Mouse (Mus musculus) limb, embryonic 10.5 days (tissue): Measurements from ENCODE around the gene Taf8. TPM values are rescaled to one million over a fixed set of nuclear protein-coding genes. Genes with fewer than 3 reads are reported as not detected.

Experiments
- DNase-seq: peaks from one replicate; pipeline ENCODE4 v3.0.0-alpha.2; 2017; ENCODE audit warnings: low spot score
- H3K27ac ChIP-seq: fragments of 300-500 bp; sonication (generic); 2 replicates; pipeline ENCODE4 v1.5.1; 2016; ENCODE audit warnings: mild to moderate bottlenecking
- H3K27me3 ChIP-seq: fragments of 300-500 bp; sonication (generic); 2 replicates; pipeline ENCODE4 v1.6.1; 2016; ENCODE audit warnings: low read depth, mild to moderate bottlenecking; ENCODE audit not compliant: poor library complexity, severe bottlenecking
- H3K36me3 ChIP-seq: fragments of 300-500 bp; sonication (generic); 2 replicates; pipeline ENCODE4 v1.6.1; 2016; ENCODE audit warnings: mild to moderate bottlenecking, moderate library complexity
- H3K4me1 ChIP-seq: fragments of 300-500 bp; sonication (generic); 2 replicates; pipeline ENCODE4 v1.6.1; 2016
- H3K4me3 ChIP-seq: fragments of 300-500 bp; sonication (generic); 2 replicates; pipeline ENCODE4 v1.5.1; 2016; ENCODE audit warnings: mild to moderate bottlenecking, moderate library complexity
- H3K9me3 ChIP-seq: fragments of 300-500 bp; sonication (generic); replicated peaks from 2 replicates; pipeline ENCODE4 v1.6.1; 2016; ENCODE audit warnings: mild to moderate bottlenecking
- WGBS: fragments of 180-500 bp; shearing (Covaris S2); methylation state at CpG from one replicate; pipeline ENCODE4 v1.1.7; 2016; 5-methylcytosine and 5-hydroxymethylcytosine counted together
- polyA plus RNA-seq: library from polyadenylated mRNA; unstranded; fragments of >200 nt; fragmentation: Nextera tagmentation; extraction: Ambion mirVana; gene quantifications from 2 replicates; pipeline ENCODE4 v1.2.1, GENCODE M21; 2016

Gene Taf8
- polyA plus RNA-seq, 1 experiment from 2014 or later = 36.8 TPM

- H3K27me3 ChIP-seq = no peaks in the 10 kb centered on the region
- H3K36me3 ChIP-seq = no peaks in the 10 kb centered on the region
- no peaks in the 10 kb centered on the region for H3K9me3 ChIP-seq
- H3K27ac ChIP-seq = peak overlapping the region; percentile 86; the same call in 1 of the 2 replicates
- no peak for DNase-seq
- H3K4me1 ChIP-seq = peaks cover 20% of the 10 kb centered on the region
- no peak overlapping the region for H3K4me3 ChIP-seq
- 87% methylated on average over 8 of the region's 8 CpGs for WGBS
Observed at GRCm38 (mm10) chr17:47528919-47529318, 26.8 kb upstream of the Taf8 start.

GRCm38 (mm10) chr17:47527581-47528300 lies 25.6 kb upstream of the Taf8 start:
- Histone ChIP-seq H3K4me1 (peaks cover 29% of the 10 kb centered on the region), H3K4me3 (no peak overlapping the region), H3K27me3 (no peaks in the 10 kb centered on the region), H3K9me3 (no peaks in the 10 kb centered on the region), H3K36me3 (no peaks in the 10 kb centered on the region), H3K27ac (peak overlapping the region; percentile 86)
- DNase-seq = no peak
- 56% methylated on average over 10 of the region's 10 CpGs for WGBS

GRCm38 (mm10) chr17:47526856-47527520 lies 24.9 kb upstream of the Taf8 start:
- WGBS = 86% methylated on average over 17 of the region's 17 CpGs
- DNase-seq = no peak
- H3K4me3 ChIP-seq = no peak overlapping the region
- peak overlapping the region; percentile 86 for H3K27ac ChIP-seq
- H3K36me3 ChIP-seq = no peaks in the 10 kb centered on the region
- H3K9me3 ChIP-seq = no peaks in the 10 kb centered on the region
- no peaks in the 10 kb centered on the region for H3K27me3 ChIP-seq
- H3K4me1 ChIP-seq = peaks cover 37% of the 10 kb centered on the region

GRCm38 (mm10) chr17:47524991-47525390 lies 22.9 kb upstream of the Taf8 start:
- 91% methylated on average over 6 of the region's 6 CpGs for WGBS
- DNase-seq = no peak
- H3K4me1 ChIP-seq = peaks cover 44% of the 10 kb centered on the region
- H3K4me3 ChIP-seq = no peak overlapping the region
- H3K27me3 ChIP-seq = no peaks in the 10 kb centered on the region
- H3K9me3 ChIP-seq = no peaks in the 10 kb centered on the region
- no peaks in the 10 kb centered on the region for H3K36me3 ChIP-seq
- no peak overlapping the region for H3K27ac ChIP-seq

- Histone ChIP-seq H3K27ac (peak overlapping the region; percentile 85; the same call in 1 of the 2 replicates), H3K4me1 (peaks cover 45% of the 10 kb centered on the region), H3K9me3 (no peaks in the 10 kb centered on the region), H3K36me3 (no peaks in the 10 kb centered on the region), H3K4me3 (no peak overlapping the region), H3K27me3 (no peaks in the 10 kb centered on the region)
- DNase-seq = no peak
- WGBS = 87% methylated on average over 7 of the region's 8 CpGs
Observed at GRCm38 (mm10) chr17:47524055-47524454, 22.0 kb upstream of the Taf8 start.

- WGBS = 75% methylated on average over 18 of the region's 18 CpGs
- no peaks in the 10 kb centered on the region for H3K36me3 ChIP-seq
- peak overlapping the region; percentile 85 for H3K27ac ChIP-seq
- H3K9me3 ChIP-seq = no peaks in the 10 kb centered on the region
- peaks cover 46% of the 10 kb centered on the region for H3K4me1 ChIP-seq
- no peak overlapping the region for H3K4me3 ChIP-seq
- no peaks in the 10 kb centered on the region for H3K27me3 ChIP-seq
- DNase-seq = no peak
Observed at GRCm38 (mm10) chr17:47523211-47523682, 21.2 kb upstream of the Taf8 start.

GRCm38 (mm10) chr17:47522536-47522935 lies 20.4 kb upstream of the Taf8 start:
- Histone ChIP-seq H3K36me3 (no peaks in the 10 kb centered on the region), H3K4me1 (peaks cover 50% of the 10 kb centered on the region), H3K4me3 (0 out of 2 replicates have a peak overlapping the region, but pooled peaks have one; percentile 16), H3K27ac (peak overlapping the region; percentile 85), H3K9me3 (no peaks in the 10 kb centered on the region), H3K27me3 (no peaks in the 10 kb centered on the region)
- WGBS = 66% methylated on average over 4 of the region's 4 CpGs
- DNase-seq = no peak

GRCm38 (mm10) chr17:47521551-47522258 lies 19.6 kb upstream of the Taf8 start:
- DNase-seq = peak; percentile 75
- peaks cover 42% of the 10 kb centered on the region for H3K4me1 ChIP-seq
- peak overlapping the region; percentile 85 for H3K27ac ChIP-seq
- H3K27me3 ChIP-seq = no peaks in the 10 kb centered on the region
- H3K4me3 ChIP-seq = peak overlapping the region; percentile 41
- no peaks in the 10 kb centered on the region for H3K9me3 ChIP-seq
- 2% methylated on average over 17 of the region's 17 CpGs for WGBS
- H3K36me3 ChIP-seq = no peaks in the 10 kb centered on the region

- no peak for DNase-seq
- H3K4me3 ChIP-seq = no peak overlapping the region
- no peaks in the 10 kb centered on the region for H3K27me3 ChIP-seq
- peaks cover 40% of the 10 kb centered on the region for H3K4me1 ChIP-seq
- H3K9me3 ChIP-seq = no peaks in the 10 kb centered on the region
- peaks cover 3% of the 10 kb centered on the region; the same call in 1 of the 2 replicates for H3K36me3 ChIP-seq
- WGBS = 58% methylated on average over 8 of the region's 8 CpGs
- H3K27ac ChIP-seq = peak overlapping the region; percentile 58
Observed at GRCm38 (mm10) chr17:47518205-47518604, 16.1 kb upstream of the Taf8 start.

- H3K4me1 ChIP-seq = peaks cover 31% of the 10 kb centered on the region
- no peak overlapping the region for H3K4me3 ChIP-seq
- H3K9me3 ChIP-seq = no peaks in the 10 kb centered on the region
- H3K27ac ChIP-seq = no peak overlapping the region
- no peak for DNase-seq
- 94% methylated on average over 3 of the region's 3 CpGs for WGBS
- H3K27me3 ChIP-seq = no peaks in the 10 kb centered on the region
- peaks cover 3% of the 10 kb centered on the region; the same call in 1 of the 2 replicates for H3K36me3 ChIP-seq
Observed at GRCm38 (mm10) chr17:47516232-47516631, 14.1 kb upstream of the Taf8 start.

- no peak overlapping the region for H3K27ac ChIP-seq
- H3K4me1 ChIP-seq = peaks cover 29% of the 10 kb centered on the region
- H3K27me3 ChIP-seq = no peaks in the 10 kb centered on the region
- no peak for DNase-seq
- WGBS = 91% methylated on average over 7 of the region's 7 CpGs
- peaks cover 3% of the 10 kb centered on the region; the same call in 1 of the 2 replicates for H3K36me3 ChIP-seq
- H3K4me3 ChIP-seq = no peak overlapping the region
- no peaks in the 10 kb centered on the region for H3K9me3 ChIP-seq
Observed at GRCm38 (mm10) chr17:47515180-47515844, 13.2 kb upstream of the Taf8 start.

- H3K27ac ChIP-seq = peak overlapping the region; percentile 44; the same call in 1 of the 2 replicates
- H3K9me3 ChIP-seq = no peaks in the 10 kb centered on the region
- peaks cover 3% of the 10 kb centered on the region; the same call in 1 of the 2 replicates for H3K36me3 ChIP-seq
- no peak overlapping the region for H3K4me3 ChIP-seq
- no peaks in the 10 kb centered on the region for H3K27me3 ChIP-seq
- DNase-seq = no peak
- 81% methylated on average over 10 of the region's 10 CpGs for WGBS
- H3K4me1 ChIP-seq = peaks cover 29% of the 10 kb centered on the region
Observed at GRCm38 (mm10) chr17:47512956-47513775, 11.1 kb upstream of the Taf8 start.
